Mouse (Mus musculus) E14TG2a.4 (cell line): ENCODE results near the gene Tnpo2.

Source experiments
- CTCF ChIP-seq: conservative IDR thresholded peaks from 2 replicates; pipeline ENCODE4 v1.5.1; 2014; ENCODE audit warnings: low read length
- POU5F1 ChIP-seq: IDR thresholded peaks from 2 replicates; pipeline ENCODE4 v1.6.1; 2014; ENCODE audit warnings: low read length, borderline replicate concordance

DNA sequence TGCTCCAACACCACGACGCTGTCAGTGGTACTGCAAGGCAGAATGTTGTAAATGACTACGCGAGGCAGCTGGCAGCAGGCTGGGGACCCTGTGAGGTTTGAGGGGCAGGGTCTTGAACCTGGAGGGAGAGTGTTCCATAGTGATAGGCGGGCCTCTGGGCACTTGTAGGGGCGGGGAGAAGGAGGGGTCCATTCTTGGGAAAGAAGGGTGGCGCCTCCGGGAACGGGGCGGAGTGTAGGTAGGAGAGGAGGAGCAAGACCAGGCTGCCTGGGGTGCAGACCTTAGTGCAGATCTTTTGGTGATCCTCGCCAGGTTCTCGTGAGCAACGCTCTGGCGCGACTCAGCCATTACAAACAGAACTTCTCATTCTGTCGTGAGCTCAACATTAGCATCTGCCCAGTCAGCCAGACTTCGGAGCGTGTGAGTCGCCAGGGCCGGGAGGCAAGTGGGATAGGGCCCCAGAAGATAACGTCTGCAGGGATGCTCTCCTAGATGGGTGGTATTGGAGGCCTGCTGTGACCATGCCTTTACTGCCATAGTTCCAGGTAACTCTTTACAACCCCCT, 54.9 kb downstream of the Tnpo2 start:
- TF ChIP-seq CTCF (no peak), POU5F1 (no peak)
